Mouse (Mus musculus) MEL (cell line): ENCODE data around the gene Dlg2. TPM values are rescaled to one million over a fixed set of nuclear protein-coding genes. Genes with fewer than 3 reads are reported as not detected.

Experiments used
- DNase-seq: peaks from one replicate; pipeline ENCODE4 v3.0.0; 2011; ENCODE audit warnings: low read depth, low spot score
- H3K27ac ChIP-seq: 2 replicates; pipeline ENCODE4 v1.5.1; 2012; ENCODE audit warnings: low read depth, mild to moderate bottlenecking, control low read depth, low read length, moderate library complexity; ENCODE audit not compliant: control insufficient read depth
- H3K27me3 ChIP-seq, 2 experiments: fragments of 150-350 bp in 1 of 2; sonication (generic) in 1 of 2; 2 replicates each; pipeline ENCODE4 v1.6.1; 2012; ENCODE audit warnings: low read length in 2 of 2, mild to moderate bottlenecking in 2 of 2, improper control_type of control experiment in 1 of 2, moderate library complexity in 1 of 2; ENCODE audit not compliant: insufficient read depth in 2 of 2, control insufficient read depth in 1 of 2
- H3K36me3 ChIP-seq, 2 experiments: 2 replicates each; pipeline ENCODE4 v1.6.1; 2012 to 2014; ENCODE audit warnings: low read length in 2 of 2, improper control_type of control experiment in 1 of 2, inconsistent platforms in 1 of 2, mild to moderate bottlenecking in 1 of 2; ENCODE audit not compliant: insufficient read depth in 2 of 2, control insufficient read depth in 1 of 2
- H3K4me1 ChIP-seq, 2 experiments: fragments of 150-350 bp in 1 of 2; sonication (generic) in 1 of 2; 2 replicates each; pipeline ENCODE4 v1.6.1; 2012; ENCODE audit warnings: low read length in 2 of 2, improper control_type of control experiment in 1 of 2, mild to moderate bottlenecking in 1 of 2; ENCODE audit not compliant: insufficient read depth in 2 of 2, control insufficient read depth in 1 of 2
- H3K4me3 ChIP-seq, 2 experiments: fragments of 150-350 bp in 1 of 2; sonication (generic) in 1 of 2; 2 replicates each; pipeline ENCODE4 v1.5.1; 2012; ENCODE audit warnings: low read depth in 2 of 2, low read length in 2 of 2, mild to moderate bottlenecking in 2 of 2, moderate library complexity in 2 of 2, control low read depth in 1 of 2, improper control_type of control experiment in 1 of 2; ENCODE audit not compliant: control insufficient read depth in 1 of 2, insufficient read depth in 1 of 2
- H3K79me2 ChIP-seq: 2 replicates; pipeline ENCODE4 v1.6.1; 2012; ENCODE audit warnings: mild to moderate bottlenecking, low read length, moderate library complexity; ENCODE audit not compliant: control insufficient read depth, poor library complexity, insufficient read depth
- H3K9ac ChIP-seq: 2 replicates; pipeline ENCODE4 v1.6.1; 2012; ENCODE audit warnings: low read depth, mild to moderate bottlenecking, control low read depth, low read length, moderate library complexity; ENCODE audit not compliant: control insufficient read depth, poor library complexity, severe bottlenecking
- H3K9me3 ChIP-seq: fragments of 150-350 bp; sonication (generic); replicated peaks from 2 replicates; pipeline ENCODE4 v1.6.1; 2012; ENCODE audit warnings: mild to moderate bottlenecking, low read length, improper control_type of control experiment, moderate library complexity; ENCODE audit not compliant: insufficient read depth
- BHLHE40 ChIP-seq: IDR thresholded peaks from 2 replicates; pipeline ENCODE4 v1.6.1; 2012; ENCODE audit warnings: low read depth, mild to moderate bottlenecking, inconsistent platforms, low read length, improper control_type of control experiment, borderline replicate concordance
- CHD2 ChIP-seq: IDR thresholded peaks from 2 replicates; pipeline ENCODE4 v1.6.1; 2011; ENCODE audit warnings: low read length, improper control_type of control experiment
- ELF1 ChIP-seq: IDR thresholded peaks from 2 replicates; pipeline ENCODE4 v1.6.1; 2014; ENCODE audit warnings: low read depth, mild to moderate bottlenecking, inconsistent platforms, low read length, improper control_type of control experiment, moderate library complexity
- ETS1 ChIP-seq: IDR thresholded peaks from 2 replicates; pipeline ENCODE4 v1.6.1; 2012; ENCODE audit warnings: low read depth, mild to moderate bottlenecking, inconsistent platforms, low read length, improper control_type of control experiment, moderate library complexity
- GABPA ChIP-seq: IDR thresholded peaks from 2 replicates; pipeline ENCODE4 v1.6.1; 2012; ENCODE audit warnings: low read depth, mild to moderate bottlenecking, inconsistent platforms, low read length, improper control_type of control experiment, moderate library complexity
- GATA1 ChIP-seq: IDR thresholded peaks from 2 replicates; pipeline ENCODE4 v1.6.1; 2011; ENCODE audit warnings: low read depth, low read length, improper control_type of control experiment
- HCFC1 ChIP-seq: IDR thresholded peaks from 2 replicates; pipeline ENCODE4 v1.6.1; 2012; ENCODE audit warnings: low read depth, mild to moderate bottlenecking, inconsistent platforms, low read length, improper control_type of control experiment, moderate library complexity
- JUND ChIP-seq: IDR thresholded peaks from 2 replicates; pipeline ENCODE4 v1.6.1; 2011; ENCODE audit warnings: low read depth, mild to moderate bottlenecking, improper control_type of control experiment, low read length
- MAX ChIP-seq: IDR thresholded peaks from 2 replicates; pipeline ENCODE4 v1.6.1; 2011; ENCODE audit warnings: low read length, improper control_type of control experiment
- MEF2A ChIP-seq: IDR thresholded peaks from 2 replicates; pipeline ENCODE4 v1.6.1; 2014; ENCODE audit warnings: low read depth, mild to moderate bottlenecking, inconsistent platforms, low read length, improper control_type of control experiment; ENCODE audit not compliant: poor library complexity, insufficient replicate concordance, severe bottlenecking; ENCODE audit errors: extremely low read depth
- MXI1 ChIP-seq: IDR thresholded peaks from 2 replicates; pipeline ENCODE4 v1.6.1; 2011; ENCODE audit warnings: mild to moderate bottlenecking, low read depth, low read length, improper control_type of control experiment
- NRF1 ChIP-seq: IDR thresholded peaks from 2 replicates; pipeline ENCODE4 v1.6.1; 2014; ENCODE audit warnings: low read depth, mild to moderate bottlenecking, inconsistent platforms, low read length, improper control_type of control experiment, moderate library complexity; ENCODE audit not compliant: poor library complexity, insufficient read depth, severe bottlenecking
- SIN3A ChIP-seq: IDR thresholded peaks from 2 replicates; pipeline ENCODE4 v1.6.1; 2012; ENCODE audit warnings: low read length, improper control_type of control experiment, inconsistent platforms
- SMC3 ChIP-seq: IDR thresholded peaks from 2 replicates; pipeline ENCODE4 v1.6.1; 2011; ENCODE audit warnings: low read depth, low read length, improper control_type of control experiment
- TAL1 ChIP-seq: IDR thresholded peaks from 2 replicates; pipeline ENCODE4 v1.6.1; 2012; ENCODE audit warnings: mild to moderate bottlenecking, inconsistent platforms, low read length, moderate library complexity, mixed read lengths
- USF1 ChIP-seq: IDR thresholded peaks from 2 replicates; pipeline ENCODE4 v1.6.1; 2014; ENCODE audit warnings: low read depth, mild to moderate bottlenecking, inconsistent platforms, low read length, improper control_type of control experiment, moderate library complexity
- ZMIZ1 ChIP-seq: IDR thresholded peaks from 2 replicates; pipeline ENCODE4 v1.6.1; 2012; ENCODE audit warnings: low read depth, mild to moderate bottlenecking, inconsistent platforms, low read length, improper control_type of control experiment, moderate library complexity
- polyA plus RNA-seq, 2 experiments: library from polyadenylated mRNA; stranded (reverse) in 1 of 2; unstranded in 1 of 2; fragments of >175 nt in 1 of 2; fragments of >200 nt in 1 of 2; gene quantifications; 2 replicates each; pipeline versions ENCODE4 v1.2.1 to v1.2.4; 2012; ENCODE audit warnings: low replicate concordance in 2 of 2, low read depth in 1 of 2; ENCODE audit not compliant: insufficient read length in 2 of 2, insufficient read depth in 1 of 2, missing spikeins in 1 of 2
- total RNA-seq: library from RNA; depleted of rRNA; stranded (reverse); fragments of 300-350 nt; gene quantifications from 2 replicates; pipeline ENCODE4 v1.2.3, GENCODE M21; 2012

Gene Dlg2
- total and polyA plus RNA-seq, 3 experiments = 0.04 TPM; not detected in 2

DNA sequence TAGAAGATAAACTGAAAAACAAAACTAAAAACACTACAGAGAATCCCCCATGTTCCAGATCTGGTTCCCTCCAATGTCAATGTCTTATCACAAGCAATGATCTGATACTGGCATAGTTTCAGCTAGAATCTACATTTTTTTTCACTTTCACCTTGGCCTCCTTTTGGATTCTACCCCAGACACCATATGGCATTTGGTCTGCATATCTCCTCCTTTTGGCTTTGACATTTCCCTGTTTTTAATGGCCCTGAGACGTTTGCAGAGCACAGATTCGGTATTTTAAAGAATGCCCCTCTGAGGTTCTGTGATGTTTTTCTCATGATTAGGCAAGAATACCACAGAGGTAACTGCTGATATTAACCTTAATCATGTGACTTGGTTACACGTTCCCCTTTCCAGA lies 1984.8 kb downstream of the Dlg2 start:
- Histone ChIP-seq H3K9ac (no peak overlapping the region), H3K79me2 (no peaks in the 10 kb centered on the region), H3K4me3 (no peak overlapping the region), H3K27ac (no peak overlapping the region), H3K4me1 (no peaks in the 10 kb centered on the region), H3K36me3 (no peaks in the 10 kb centered on the region), H3K27me3 (no peaks in the 10 kb centered on the region), H3K9me3 (no peaks in the 10 kb centered on the region)
- DNase-seq = no peak
- TF ChIP-seq GABPA (no peak), ZMIZ1 (no peak), BHLHE40 (no peak)

DNA sequence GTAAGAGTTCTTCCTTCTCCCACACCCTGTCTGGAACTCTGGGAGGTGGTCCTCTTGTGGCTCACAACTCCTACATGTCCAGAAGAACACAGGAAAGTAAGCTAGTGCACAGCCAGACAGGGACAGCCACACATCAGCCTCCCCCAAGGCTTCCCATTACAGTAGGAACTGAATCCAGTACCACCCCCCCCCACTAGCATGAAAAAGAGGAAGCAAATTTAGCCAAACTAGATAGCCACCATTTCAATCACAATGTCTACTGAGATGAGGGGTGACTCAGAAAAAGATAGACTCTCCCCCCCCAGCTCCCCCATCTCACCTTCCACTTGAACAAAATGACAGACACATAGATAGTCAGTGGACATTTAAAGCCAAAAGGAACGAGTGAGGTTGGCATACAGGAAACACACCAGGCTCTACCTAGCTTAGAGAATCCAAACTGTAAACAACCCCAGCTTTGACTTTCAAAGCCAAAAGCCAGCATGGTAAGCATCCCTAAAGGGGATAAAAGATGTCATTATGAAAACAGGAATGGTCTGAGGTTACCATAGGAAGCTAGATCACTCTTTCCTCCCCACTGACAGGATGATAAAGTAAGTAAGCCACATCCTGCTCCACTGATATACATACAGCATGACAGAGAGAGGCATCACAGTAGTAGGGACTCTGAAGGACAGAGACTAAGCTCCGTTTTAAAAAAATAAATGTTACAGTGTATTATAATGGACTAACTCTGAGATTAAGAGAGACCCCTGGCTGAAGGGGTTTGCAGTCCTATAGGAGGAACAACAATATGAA lies 1986.8 kb downstream of the Dlg2 start:
- DNase-seq = peak; percentile 4
- Histone ChIP-seq H3K4me3 (no peak overlapping the region), H3K9ac (no peak overlapping the region)

DNA sequence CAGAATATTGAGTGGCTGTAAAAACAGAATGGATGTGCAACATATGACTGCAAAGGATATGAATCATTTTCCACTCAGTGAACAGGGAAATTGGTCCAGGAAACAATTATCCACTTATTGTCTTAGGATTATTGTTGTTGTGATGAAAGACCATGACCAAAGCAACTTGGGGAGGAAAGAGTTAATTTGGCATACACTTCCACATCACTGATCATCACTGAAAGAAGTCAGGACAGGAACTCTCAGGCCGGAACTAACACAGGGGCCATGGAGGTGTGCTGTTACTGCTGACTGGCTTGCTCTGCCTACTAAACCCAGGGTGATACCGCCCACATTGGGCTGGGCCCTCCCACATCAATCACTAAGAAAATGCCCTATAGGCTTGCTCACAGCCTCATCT lies 1987.8 kb downstream of the Dlg2 start:
- H3K27ac ChIP-seq = no peak overlapping the region

More for the DNA sequence above, 1986.8 kb downstream of the Dlg2 start:
- TF ChIP-seq USF1 (no peak), HCFC1 (no peak), CHD2 (no peak), GATA1 (no peak)
- Histone ChIP-seq H3K27ac (no peak overlapping the region), H3K4me1 (no peaks in the 10 kb centered on the region), H3K36me3 (no peaks in the 10 kb centered on the region), H3K9me3 (no peaks in the 10 kb centered on the region), H3K27me3 (no peaks in the 10 kb centered on the region), H3K79me2 (no peaks in the 10 kb centered on the region)

More for the DNA sequence above, 1987.8 kb downstream of the Dlg2 start:
- Histone ChIP-seq H3K9me3 (no peaks in the 10 kb centered on the region), H3K4me3 (no peak overlapping the region), H3K27me3 (no peaks in the 10 kb centered on the region), H3K79me2 (no peaks in the 10 kb centered on the region), H3K9ac (no peak overlapping the region), H3K36me3 (no peaks in the 10 kb centered on the region), H3K4me1 (no peaks in the 10 kb centered on the region)
- TF ChIP-seq MXI1 (no peak), ZMIZ1 (no peak), MEF2A (no peak), SMC3 (no peak), BHLHE40 (no peak), NRF1 (no peak), TAL1 (no peak), ELF1 (no peak), MAX (no peak), ETS1 (no peak), HCFC1 (no peak), SIN3A (no peak), JUND (no peak)
- no peak for DNase-seq
